Mouse (Mus musculus) heart, postnatal 0 days (tissue): ENCODE measurements around the gene Fxr2.

Experiments used
- CTCF ChIP-seq: IDR thresholded peaks from 2 replicates; pipeline ENCODE4 v1.5.1; 2016; ENCODE audit warnings: antibody characterized with exemption, control low read depth, low read depth
- EP300 ChIP-seq: IDR thresholded peaks from 2 replicates; pipeline ENCODE4 v1.6.1; 2016; ENCODE audit warnings: antibody characterized with exemption, low read depth

GRCm38 (mm10) chr11:69629802-69630201 is 3.0 kb upstream of the Fxr2 start:
- TF ChIP-seq CTCF (peak; percentile 47), EP300 (no peak)
